Mouse (Mus musculus): ENCODE data around the gene Syt5.

GRCm38 (mm10) chr7:4496468-4496867 lies 50.9 kb downstream of the Syt5 start:
- TF ChIP-seq CTCF (conservative IDR thresholded peaks at IDR 0.05; ENCODE audit: low read length) (no peak), POU5F1 (IDR thresholded peaks at IDR 0.05; ENCODE audit: borderline replicate concordance, low read length) (no peak)
